ENCODE assay signal across 8 mouse cellular contexts in genomic region chr5:43094329-43094898, GRCm38 (mm10).
DNase-seq lines count a peak whose midpoint lies in the region; ATAC-seq lines count a peak whose summit lies in the region.

No protein-coding gene starts in this region.

- peak overlapping the region; percentile 23 for H3K4me2 ChIP-seq in heart, embryonic 14.5 days (ENCODE audit: low read length)

- H3K27ac ChIP-seq in embryonic facial prominence, embryonic 10.5 days (replicated peaks): no peak overlapping the region
- H3K27ac ChIP-seq in heart, embryonic 14.5 days (replicated peaks in 1 of 2; ENCODE audit: control insufficient read depth in 1 of 2, insufficient read depth in 1 of 2, low read depth in 2 of 2, low read length in 2 of 2): peak overlapping the region; percentile 74 to 77

- no peak overlapping the region for H3K9ac ChIP-seq in heart, embryonic 14.5 days (ENCODE audit: low read length)

- ATAC-seq in heart, embryonic 14.5 days (ENCODE audit: insufficient number of reproducible peaks, insufficient read depth, low FRiP score, low read depth): peak; percentile 85

- H3K4me3 ChIP-seq in embryonic facial prominence, embryonic 10.5 days: no peak overlapping the region
- H3K4me3 ChIP-seq in heart, embryonic 14.5 days (ENCODE audit: control insufficient read depth in 1 of 2, insufficient read depth in 1 of 2, low read depth in 1 of 2, low read length in 2 of 2): no peak overlapping the region

- no peaks in the 10 kb centered on the region for H3K36me3 ChIP-seq in embryonic facial prominence, embryonic 10.5 days (replicated peaks)
- H3K36me3 ChIP-seq in heart, embryonic 14.5 days (ENCODE audit: control insufficient read depth, insufficient read depth, low read length): no peaks in the 10 kb centered on the region

- 15% methylated on average over 7 of the region's 7 CpGs for WGBS in embryonic facial prominence, embryonic 10.5 days
- 7% methylated on average over 7 of the region's 7 CpGs for WGBS in heart, embryonic 14.5 days

- H3K9me3 ChIP-seq in embryonic facial prominence, embryonic 10.5 days: no peaks in the 10 kb centered on the region
- no peaks in the 10 kb centered on the region for H3K9me3 ChIP-seq in heart, embryonic 14.5 days (ENCODE audit: control insufficient read depth, low read length)

- DNase-seq in cerebellum, adult 11-12 months: peak; percentile 36
- DNase-seq in embryonic facial prominence, embryonic 10.5 days (ENCODE audit: low spot score): peak; percentile 38
- DNase-seq in kidney, postnatal 25 days: peak; percentile 40 to 73
- DNase-seq in mesoderm, embryonic 11.5 days (ENCODE audit: low read depth, low spot score): peak; percentile 30
- no peak for DNase-seq in T-cell, adult 2 months (ENCODE audit: low spot score)
- no peak for DNase-seq in Muller cell, postnatal 12 days (ENCODE audit: inconsistent ontology term)
- DNase-seq in right cerebral cortex, postnatal 36 days (ENCODE audit: low spot score in 2 of 2): no peak

- peaks cover 13% of the 10 kb centered on the region for H3K4me1 ChIP-seq in embryonic facial prominence, embryonic 10.5 days
- H3K4me1 ChIP-seq in heart, embryonic 14.5 days (ENCODE audit: control insufficient read depth in 2 of 2, insufficient read depth in 2 of 2, low read length in 2 of 2): peaks cover 13 to 16% of the 10 kb centered on the region in 2 experiments

- 0 out of 2 replicates have a peak, but pooled peaks cover 3% of the 10 kb centered on the region for H3K27me3 ChIP-seq in embryonic facial prominence, embryonic 10.5 days (replicated peaks; ENCODE audit: low read depth, poor library complexity, severe bottlenecking)
- H3K27me3 ChIP-seq in heart, embryonic 14.5 days (ENCODE audit: control insufficient read depth, insufficient read depth, low read length): no peaks in the 10 kb centered on the region

Comparison
In these comparisons a context has a peak if more than half of its experiments do, and no peak if none do; other contexts are left out.
1. DNase-seq: peak in cerebellum, adult 11-12 months (single experiment), embryonic facial prominence, embryonic 10.5 days (single experiment), kidney, postnatal 25 days (2 of 2) and mesoderm, embryonic 11.5 days (single experiment); none in T-cell, adult 2 months (single experiment), Muller cell, postnatal 12 days (single experiment) and right cerebral cortex, postnatal 36 days (0 of 2).